Mouse (Mus musculus): ENCODE results near the gene Cfap52.

DNA sequence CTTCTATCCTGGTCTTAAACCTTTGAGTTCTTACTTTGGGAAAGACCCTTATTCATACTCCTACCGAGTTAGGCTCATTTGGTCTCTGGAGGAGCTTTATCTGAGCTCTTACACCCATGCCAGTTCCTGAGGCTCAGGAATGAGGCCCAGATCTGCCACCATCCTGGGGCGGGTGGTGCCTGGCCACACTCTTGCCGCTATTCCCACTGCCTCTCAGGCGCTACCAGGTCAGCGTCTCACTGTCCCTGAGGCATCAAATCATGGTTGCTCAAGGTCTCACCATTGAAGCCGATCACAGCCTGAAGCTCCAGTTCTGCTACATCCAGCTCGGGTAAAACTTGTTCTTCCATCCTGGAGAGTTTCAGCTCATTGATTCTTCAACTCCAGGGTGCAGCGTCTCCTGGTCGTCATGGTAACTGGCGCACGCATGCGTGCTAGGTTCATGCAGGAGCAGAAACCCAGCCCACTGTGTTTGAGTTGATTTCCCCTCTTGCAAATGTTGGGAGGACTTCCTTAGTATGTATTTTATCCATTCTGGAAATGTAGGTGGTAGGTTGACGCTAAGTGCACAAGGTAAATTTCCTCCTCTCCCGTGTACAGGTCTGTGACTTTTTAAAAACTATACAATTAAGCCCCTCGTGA lies at the start of gene Cfap52:
- TF ChIP-seq GATA1 (IDR thresholded peaks at IDR 0.05; ENCODE audit: low read length): no peak
- no peak for TF ChIP-seq TAL1 (IDR thresholded peaks at IDR 0.05; ENCODE audit: low read length)
